Mouse (Mus musculus): Measurements from ENCODE around the gene Vamp3. TPM values are rescaled to one million over a fixed set of nuclear protein-coding genes. Genes with fewer than 3 reads are reported as not detected.

Vamp3 gene
- 83.1 TPM for polyA plus RNA-seq (2017; shearing (Covaris generic))

GRCm38 (mm10) chr4:151057347-151058321, at the start of gene Vamp3:
Vamp3 (minus strand) TSS chr4:151057963.

GRCm38 (mm10) chr4:151089270-151089669, 31.5 kb upstream of the Vamp3 start, which contains the start of gene Gm13090:
Gm13090 (plus strand) TSS chr4:151089570.

DNA sequence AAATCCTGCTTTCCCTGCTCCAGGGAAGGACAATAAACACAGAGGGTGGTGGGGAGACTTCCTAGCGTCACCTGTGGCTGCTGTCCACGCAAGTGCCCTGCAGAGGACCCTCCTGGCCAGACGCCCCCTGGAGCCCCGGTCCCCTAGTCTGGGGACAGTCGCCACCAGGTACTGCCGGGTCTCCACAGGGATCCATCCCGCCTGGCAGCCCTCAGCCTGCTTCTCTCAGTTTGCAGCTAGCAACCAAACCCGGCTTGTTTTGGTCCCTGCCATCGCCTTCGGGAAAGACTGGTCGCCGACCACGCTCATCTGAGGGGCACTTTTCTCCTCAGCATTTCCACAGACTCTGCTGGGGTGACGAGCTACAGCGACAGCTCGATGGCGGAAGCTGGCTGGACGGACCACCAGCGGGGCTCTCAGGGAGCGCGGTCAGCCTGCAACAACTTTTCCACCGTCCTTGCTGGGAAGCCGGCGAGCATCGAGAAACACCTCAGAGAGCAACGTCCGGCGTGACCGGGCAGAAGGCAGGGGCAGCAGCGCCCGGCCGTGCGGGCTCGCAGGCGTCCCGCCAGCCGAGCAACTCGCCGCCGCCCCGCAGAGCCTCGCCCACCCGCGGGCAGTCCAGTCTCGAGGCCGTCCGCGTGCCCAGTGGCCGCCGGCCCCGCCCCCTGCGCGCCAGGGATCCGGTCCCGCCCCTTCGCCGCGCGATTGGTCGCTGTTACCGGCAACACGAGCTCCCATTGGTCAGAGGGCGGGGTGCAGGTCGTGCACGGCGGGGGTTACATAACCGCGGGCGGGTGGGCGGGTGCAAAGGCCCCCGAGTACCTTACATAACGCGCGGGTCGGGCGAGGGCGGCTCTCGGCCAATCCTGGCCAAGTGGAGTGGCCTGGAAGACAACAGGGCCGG, 13.5 kb downstream of the Vamp3 start, which contains the start of gene Per3:
Per3 (minus strand) TSS at position 629 of the 907 bp plus-strand sequence.

Other genes with a start within 250 kb of the Vamp3 start
- 61.5 TPM for gene Errfi1, start 204.0 kb downstream of the Vamp3 start, polyA plus RNA-seq (2017; shearing (Covaris generic))
- 231 TPM for gene Park7, start 143.5 kb downstream of the Vamp3 start, polyA plus RNA-seq (2017; shearing (Covaris generic))
- 35.2 TPM for gene Tnfrsf9, start 143.4 kb downstream of the Vamp3 start, polyA plus RNA-seq (2017; shearing (Covaris generic))
- gene Uts2, start 60.9 kb downstream of the Vamp3 start, polyA plus RNA-seq (2017; shearing (Covaris generic)): not detected
- 4.5 TPM for gene Per3, start 13.3 kb downstream of the Vamp3 start, polyA plus RNA-seq (2017; shearing (Covaris generic))
- gene Gm13090, start 31.6 kb upstream of the Vamp3 start, polyA plus RNA-seq (2017; shearing (Covaris generic)): not detected

Data from effector memory CD4-positive, alpha-beta T cell, adult 5 months (primary cell).